Mouse (Mus musculus) mesoderm, embryonic 11.5 days (tissue): ENCODE results near the gene Tmcc2.

Source experiments
- DNase-seq: peaks from one replicate; pipeline ENCODE4 v3.0.0-alpha.2; 2012; ENCODE audit warnings: low read depth, low spot score

The Tmcc2 gene

DNA sequence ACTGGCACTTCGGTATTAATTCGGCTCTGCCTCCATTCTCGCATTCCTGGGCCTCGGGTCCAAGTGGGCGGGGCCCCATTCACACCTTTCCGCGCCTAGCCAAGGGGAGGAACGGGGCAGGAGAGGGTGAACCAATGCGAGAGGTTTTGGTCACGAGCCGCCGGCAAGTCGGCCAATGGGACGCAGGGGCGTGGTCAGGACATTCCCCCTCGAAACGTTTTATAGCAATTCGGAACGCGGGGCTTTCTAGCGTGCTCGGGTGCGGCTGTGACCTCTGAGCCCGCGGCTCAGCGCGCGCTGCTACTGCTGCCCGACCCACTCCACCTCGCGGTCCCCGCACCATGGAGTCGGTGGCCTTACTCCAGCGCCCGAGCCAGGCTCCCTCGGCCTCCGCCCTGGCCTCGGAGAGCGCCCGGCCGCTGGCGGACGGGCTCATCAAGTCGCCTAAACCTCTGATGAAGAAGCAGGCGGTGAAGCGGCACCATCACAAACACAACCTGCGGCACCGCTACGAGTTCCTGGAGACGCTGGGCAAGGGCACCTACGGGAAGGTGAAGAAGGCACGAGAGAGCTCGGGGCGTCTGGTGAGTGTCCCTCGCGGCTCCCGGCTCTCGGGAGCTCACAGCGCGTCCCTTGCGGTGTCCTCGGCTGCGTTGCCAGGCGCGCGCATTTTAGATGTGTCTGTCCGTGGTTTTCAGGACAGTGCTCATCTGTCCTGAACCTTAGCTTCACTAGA, 75.0 kb downstream of the Tmcc2 start, which contains the start of gene Nuak2:
TSS of gene Nuak2 (plus strand) at position 238 of the 736 bp plus-strand sequence.
- DNase-seq, result peak; percentile 90

DNA sequence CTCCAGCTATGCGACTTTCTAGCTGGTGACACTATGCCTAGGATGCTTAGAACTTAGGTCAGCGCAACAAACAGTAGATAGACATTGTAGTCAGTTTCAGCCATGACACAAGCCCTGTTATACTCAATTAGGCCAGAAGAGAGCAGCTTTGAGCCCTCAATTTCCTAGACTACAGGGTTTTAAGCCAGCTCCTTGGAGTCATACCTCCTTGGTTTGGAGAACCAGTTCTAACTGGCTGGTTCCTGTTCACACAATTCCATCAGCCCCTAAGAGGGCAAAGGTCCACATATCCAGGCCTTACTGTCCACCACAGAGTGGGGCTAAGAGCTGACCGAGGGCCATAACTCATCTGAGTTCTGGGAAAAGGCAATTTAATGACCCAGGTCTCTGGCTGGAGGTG, 78.4 kb downstream of the Tmcc2 start:
- DNase-seq, result peak; percentile 75

DNA sequence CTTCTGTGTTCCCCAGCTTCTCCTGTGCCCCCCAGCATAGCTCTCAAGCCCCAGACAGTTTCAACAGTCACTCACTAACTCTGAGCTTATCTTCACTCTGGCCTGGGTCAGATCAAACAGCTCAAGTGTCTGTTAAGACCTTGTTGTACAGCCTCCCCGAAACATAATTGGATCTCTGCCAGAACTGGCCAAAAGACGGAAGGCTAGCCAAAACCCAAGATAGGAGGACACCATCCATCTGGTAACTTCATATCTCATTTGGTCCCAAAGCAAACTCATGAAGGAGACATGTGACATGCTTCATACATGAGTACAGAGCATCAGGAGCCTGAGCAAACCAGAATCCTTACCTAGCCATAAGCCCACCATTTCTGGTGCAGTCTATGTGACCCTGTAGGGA, 79.0 kb downstream of the Tmcc2 start:
- DNase-seq, result no peak

DNA sequence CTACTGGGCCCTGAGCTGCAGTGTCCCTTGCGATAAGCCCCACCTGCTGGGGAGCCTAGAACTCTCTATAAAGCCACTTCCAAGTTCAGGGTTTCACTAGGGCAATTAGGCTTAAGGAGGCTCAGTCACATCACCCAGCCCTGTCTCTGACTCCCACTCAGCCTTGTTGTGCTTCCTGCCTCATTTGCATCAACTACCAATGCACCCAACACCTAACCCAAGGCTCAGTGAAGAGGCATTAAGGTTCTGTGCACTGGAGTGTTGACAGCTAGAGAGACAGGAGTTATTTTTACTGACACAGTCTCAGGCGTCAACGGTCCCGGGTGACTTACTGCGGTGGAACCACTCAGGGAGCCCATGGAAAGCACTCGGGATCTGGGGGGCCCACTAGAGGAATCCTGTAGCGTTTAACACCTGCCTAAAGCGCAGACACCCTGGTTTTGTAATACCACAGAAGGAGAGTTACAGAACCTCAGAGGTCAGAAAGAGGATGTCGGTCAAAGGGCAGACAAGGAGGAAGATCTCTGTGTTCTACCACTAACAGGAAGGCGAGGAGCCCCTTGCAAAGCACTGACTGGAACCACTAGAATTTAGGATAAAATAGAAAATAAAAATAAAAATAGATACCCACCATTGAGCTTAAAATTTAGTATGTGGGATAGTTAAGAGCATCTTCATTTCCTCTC, 79.8 kb downstream of the Tmcc2 start:
- no peak for DNase-seq

DNA sequence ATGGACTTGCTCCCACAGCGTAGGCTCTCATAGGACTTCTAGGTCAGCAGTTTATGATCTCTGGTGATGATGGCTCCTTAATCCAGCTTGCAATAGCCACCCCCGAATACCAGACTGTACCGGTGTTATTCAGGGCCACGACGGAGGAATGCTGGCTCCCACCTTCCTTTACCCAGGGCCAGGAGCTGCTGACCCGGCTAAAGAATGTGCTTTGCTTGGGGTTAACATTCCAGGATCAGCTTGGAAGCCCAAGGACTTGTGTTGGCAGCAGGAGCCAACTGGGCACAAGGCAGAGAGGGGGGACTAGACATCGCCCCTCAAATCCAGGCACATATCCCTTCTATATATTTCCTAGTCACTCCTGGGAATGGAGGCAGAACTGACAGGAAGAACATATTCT, 80.3 kb downstream of the Tmcc2 start:
- DNase-seq, result no peak

DNA sequence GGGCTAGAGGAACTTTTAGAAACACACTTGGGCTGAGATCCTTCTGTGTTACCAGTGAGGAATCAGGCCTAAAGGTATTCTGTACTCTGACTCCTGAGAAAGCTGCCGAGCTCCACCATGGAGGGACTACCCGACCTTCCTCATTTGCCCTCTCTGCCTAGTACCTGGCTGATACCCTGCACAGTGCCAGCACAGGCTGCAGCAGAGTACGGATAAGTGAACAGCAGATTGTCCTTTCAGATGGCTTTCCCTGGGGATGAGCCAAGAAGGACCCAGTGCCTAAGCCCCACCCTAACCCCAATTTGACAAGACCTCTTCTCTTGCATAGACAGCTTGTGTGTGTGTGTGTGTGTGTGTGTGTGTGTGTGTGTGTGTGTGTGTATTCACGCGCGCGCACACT, 82.4 kb downstream of the Tmcc2 start:
- DNase-seq, result no peak

DNA sequence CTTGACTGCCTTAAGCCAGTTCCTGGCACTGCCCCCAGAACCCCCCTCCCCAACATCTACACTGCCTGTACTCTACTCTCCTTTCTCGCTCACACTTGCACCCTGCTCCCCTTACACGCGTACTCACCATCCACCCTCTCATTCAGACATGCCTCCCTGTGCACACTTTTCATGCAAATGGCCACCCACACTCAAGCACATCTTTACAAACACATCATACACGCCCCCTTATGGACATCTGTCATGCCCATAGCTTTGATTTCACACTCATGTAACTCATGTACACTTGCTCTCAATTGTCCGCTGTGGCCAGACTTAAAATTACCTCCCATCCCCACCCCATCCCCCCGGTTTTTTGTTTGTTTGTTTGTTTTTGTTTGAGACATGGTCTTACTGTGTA, 83.1 kb downstream of the Tmcc2 start:
- DNase-seq, result no peak

DNA sequence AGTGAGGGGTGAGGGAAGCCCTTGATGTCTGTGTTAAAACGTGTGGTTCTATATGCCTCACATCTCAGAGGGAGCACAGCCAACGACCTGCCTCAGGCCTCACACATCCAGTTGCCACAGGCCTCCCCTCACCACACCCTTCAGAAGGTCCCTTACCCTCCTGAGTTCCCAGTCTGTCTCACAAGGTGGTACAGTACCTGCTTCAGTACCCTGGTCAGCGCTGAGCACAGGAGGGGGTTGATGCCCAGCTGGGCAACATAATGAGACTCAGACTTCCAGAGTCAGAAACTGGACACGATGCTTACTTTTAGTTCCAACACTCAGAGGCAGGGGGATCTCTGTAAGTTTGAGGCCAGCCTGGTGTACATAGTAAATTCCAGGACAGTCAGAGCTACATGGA, 84.3 kb downstream of the Tmcc2 start:
- DNase-seq, result peak; percentile 45
